Mouse (Mus musculus) cerebellum, adult 8-10 months (tissue): ENCODE measurements at regions not wholly inside any gene's neighbourhood (a gene's known extent, or its start where the extent isn't known, plus 50 kb on each side); places are given as distances from the start of the nearest gene placed in this dataset.

ENCODE experiments used
- DNase-seq: peaks from one replicate; pipeline ENCODE4 v3.0.0; 2022

DNA sequence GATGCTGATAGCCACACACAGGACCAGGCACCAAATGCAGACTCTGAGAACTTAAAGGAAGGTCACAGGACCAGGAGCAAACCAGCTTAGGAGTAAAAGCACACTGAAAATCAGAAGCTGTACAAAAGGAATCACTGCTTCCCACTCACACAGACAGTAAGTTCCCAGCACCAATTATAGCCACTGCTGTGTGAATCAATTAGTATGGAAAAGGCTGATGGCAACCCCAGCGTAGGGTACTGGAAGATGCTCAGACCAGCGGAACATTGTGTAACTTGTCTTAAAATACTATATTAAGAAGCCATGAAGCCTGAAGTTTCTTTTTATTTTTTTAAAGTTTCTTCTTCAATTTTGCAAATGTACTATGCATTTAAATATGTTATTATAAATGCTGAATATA, 115.8 kb downstream of the Lnpk start:
- no peak for DNase-seq

- DNase-seq = no peak
Observed at GRCm38 (mm10) chr2:74461211-74461844, 117.9 kb downstream of the Lnpk start.

GRCm38 (mm10) chr2:74454431-74454830, 124.8 kb downstream of the Lnpk start:
- no peak for DNase-seq

GRCm38 (mm10) chr2:74452679-74453078, 126.6 kb downstream of the Lnpk start:
- DNase-seq = no peak

DNA sequence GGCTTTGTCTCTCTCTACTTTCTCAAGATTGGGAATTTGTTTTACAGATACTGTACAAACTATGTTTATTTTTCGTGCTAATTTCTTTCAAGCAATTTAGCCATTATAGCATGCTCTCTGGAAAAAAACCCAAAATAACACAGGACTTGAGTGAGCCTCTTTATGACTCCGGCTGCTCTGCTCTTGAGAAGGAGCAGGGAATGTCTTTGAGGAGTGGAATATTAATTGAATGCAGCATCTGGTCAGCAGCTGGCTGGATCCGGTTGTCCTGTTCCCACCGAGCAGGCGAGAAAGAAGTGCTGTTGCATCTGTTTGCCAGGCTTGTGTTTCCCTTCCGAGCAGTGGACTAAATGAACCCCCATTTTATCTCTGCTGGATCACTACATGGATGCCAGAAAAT, 127.7 kb downstream of the Lnpk start:
- DNase-seq = no peak

DNA sequence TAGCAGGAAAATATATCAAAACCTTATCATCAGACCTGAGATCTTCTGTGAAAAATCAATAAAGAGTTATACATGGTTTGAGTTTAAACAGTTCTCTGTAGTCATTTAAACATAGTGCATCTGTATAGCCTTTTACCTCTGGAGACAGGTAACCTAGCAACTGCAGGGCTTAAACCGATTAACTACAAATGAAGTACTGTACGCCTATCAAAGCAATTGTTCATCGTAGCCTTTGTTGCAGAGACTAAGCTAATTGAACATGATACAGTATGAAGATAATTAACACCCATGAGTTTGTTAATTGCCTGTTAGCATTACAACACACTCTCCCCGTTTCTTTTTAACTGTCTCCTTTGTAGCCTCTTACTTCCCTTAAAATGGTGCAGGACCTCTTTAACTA, 128.2 kb downstream of the Lnpk start:
- DNase-seq = no peak

- DNase-seq = no peak
Observed at GRCm38 (mm10) chr2:74450064-74450765, 129.0 kb downstream of the Lnpk start.

GRCm38 (mm10) chr2:74435184-74435911, 143.9 kb downstream of the Lnpk start:
- no peak for DNase-seq

GRCm38 (mm10) chr2:74426746-74427145, 152.5 kb downstream of the Lnpk start:
- no peak for DNase-seq

DNA sequence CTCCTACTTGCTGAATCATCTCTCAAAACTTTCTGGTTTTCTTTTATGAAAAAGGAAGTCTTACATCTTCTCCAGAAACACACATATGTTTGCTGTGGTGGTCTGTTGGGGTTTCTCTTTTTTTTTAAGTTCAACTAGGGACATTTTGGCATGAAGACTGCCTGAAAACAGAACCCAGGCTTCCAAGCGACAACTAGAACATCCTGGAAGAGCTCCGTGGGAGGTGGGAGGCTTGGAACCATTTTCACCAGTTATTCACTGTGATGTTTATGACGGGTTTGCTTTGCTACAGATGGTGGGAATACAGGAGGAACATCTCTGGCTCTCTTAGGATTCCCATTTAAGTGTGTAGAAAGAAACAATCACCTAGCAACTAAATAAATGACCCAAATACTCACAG, 154.5 kb downstream of the Lnpk start:
- DNase-seq = no peak

DNA sequence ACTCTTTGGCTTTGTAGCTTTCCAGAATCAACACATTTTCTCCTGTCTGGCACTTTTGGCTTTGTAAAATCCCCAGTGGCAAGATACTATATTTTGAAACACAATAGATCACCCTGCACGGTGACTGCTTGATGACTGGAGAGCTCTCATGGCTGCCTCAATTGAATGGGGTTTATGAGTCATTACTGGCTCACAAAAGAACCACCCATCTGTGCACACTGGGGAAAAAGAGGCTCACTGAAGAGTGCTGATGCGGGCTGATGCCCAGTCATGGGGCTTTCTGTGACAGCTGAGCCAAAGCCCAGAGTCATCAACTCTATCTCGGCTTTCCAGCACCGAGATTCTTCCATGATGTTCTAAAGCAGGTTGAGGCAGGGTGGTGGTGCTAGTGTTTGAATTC, 163.1 kb downstream of the Lnpk start:
- no peak for DNase-seq

GRCm38 (mm10) chr2:74414721-74415120, 164.5 kb downstream of the Lnpk start:
- DNase-seq = no peak

DNA sequence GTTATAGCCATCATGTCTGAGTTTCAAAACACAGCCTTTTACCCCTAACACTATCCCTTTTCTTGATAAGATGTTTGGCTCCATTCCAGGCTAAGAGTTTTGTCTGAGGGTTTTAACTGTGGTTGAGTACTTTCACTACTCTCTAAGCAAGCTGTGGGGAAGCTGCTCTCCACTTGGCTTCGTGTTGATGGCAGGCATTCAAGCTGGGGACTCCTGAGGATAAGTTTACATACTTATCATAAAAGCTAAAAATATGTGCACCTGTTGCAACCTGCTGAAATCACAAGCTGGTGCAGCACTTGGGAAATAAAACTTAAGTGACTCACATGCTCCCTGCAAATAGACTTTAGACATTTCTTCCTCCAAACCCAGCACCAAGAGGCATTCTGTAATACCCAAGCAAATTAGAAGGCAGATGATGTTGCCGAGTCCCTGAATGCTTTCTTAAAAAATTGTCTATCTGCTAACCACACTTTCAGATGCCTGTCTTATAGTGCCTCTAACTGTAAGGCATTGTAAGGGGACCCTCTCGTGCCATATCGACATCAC, 169.3 kb downstream of the Lnpk start:
- no peak for DNase-seq

DNA sequence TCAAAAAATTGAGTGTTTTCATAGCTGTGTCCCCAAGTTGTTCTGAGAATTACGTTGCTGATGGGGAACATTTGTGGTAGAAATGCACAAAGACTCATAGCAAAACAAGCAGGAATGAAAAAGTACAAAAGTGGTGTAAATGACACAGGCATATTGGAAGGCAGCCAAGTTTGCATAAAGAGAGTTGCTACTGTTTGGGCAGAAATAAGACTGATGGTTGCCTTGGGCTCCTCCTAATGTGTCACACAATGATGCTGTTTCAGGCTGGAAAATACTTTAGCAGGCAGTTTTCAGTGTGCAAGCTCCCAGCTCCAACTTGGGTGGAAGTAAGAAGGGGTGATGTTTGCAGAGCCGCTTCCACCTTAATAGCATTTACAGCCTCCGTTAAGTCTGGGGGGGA, 174.7 kb downstream of the Lnpk start:
- no peak for DNase-seq

- no peak for DNase-seq
Observed at GRCm38 (mm10) chr2:74391064-74391463, 188.2 kb downstream of the Lnpk start.

GRCm38 (mm10) chr2:74388078-74388477, 191.2 kb downstream of the Lnpk start:
- DNase-seq = no peak

DNA sequence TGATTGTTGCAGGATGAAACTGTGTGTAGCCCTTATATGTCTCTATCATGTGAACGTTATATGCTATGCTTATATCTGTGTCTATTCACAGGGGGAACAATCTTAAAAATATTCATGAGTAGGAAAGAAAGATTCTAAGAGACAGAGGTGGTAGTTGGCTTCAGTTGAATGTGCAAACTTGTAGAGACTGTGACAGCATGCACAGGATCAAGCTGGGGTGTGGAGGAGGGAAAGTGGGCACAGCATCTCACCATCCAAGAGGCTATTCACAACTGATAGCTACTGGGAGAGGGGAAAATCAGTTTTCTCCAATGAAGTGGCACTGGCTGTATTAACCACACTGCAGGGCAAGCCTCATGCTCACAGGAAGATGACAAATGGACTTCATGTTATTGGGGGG, 194.3 kb downstream of the Lnpk start:
- DNase-seq = no peak

- no peak for DNase-seq
Observed at GRCm38 (mm10) chr2:74380574-74381287, 198.5 kb downstream of the Lnpk start.

- DNase-seq = no peak
Observed at GRCm38 (mm10) chr2:74378709-74379108, 200.5 kb downstream of the Lnpk start.

DNA sequence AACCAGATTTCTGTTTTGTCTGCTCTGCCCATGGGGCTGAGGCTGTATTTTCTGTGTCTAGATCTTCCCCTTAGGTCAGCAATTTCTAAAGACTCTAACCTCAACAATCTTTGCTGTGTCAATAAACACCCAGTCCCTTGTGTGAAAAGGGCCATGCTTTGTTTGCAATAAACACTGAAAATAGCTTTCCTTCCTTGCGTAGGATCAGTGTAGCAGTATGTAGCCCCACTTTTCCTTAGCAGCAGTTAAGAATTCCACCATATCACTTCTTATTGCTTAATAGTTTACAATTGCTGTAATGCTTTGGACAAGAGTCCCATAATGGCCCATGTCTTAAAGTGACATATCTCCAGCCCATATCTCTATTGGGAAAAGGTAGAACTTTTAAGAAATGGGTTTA, 205.3 kb downstream of the Lnpk start:
- DNase-seq = no peak

- no peak for DNase-seq
Observed at GRCm38 (mm10) chr2:74373056-74373455, 206.2 kb downstream of the Lnpk start.

DNA sequence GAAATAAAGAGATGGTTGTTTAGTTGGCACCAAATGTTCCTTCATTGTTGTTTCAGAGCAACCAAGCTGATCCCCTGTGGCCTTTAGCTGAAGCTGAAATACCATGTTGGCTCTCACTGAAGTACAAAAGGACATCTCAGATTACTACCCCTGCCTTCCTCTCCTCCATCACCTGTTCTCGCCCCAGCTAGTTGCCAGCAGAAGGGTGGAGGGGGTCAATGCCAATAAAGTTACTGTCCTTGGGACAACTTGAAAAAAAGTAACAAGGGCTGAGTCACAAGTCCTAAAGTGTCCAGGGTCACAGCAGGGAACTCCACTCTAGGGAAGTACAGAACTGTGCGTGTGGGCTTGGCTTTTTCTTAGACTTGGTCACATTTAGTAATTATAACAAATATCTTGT, 216.0 kb downstream of the Lnpk start:
- no peak for DNase-seq

DNA sequence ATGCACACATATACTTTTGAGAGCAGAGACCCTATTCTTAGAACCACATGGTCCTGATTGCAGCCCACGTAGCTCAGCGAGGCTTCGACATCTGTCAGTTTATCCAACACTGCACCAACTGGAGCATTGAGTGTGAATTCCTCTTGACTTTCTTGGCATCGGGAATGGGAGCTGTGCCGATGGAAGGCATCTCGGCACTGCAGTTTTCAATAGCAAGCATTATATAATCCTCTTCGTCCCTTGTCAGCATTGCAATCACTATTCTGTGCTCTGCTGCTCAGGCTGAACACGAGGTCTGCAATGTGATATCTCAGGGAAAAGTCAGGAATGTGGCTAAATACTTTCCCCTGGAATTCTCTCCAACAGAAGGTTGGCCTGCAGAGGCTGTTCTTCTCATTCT, 224.6 kb downstream of the Lnpk start:
- DNase-seq = no peak
